Mouse (Mus musculus) adrenal gland, adult (tissue): Measurements from ENCODE around the gene Ccdc13.

Source experiments
- DNase-seq, 2 experiments: peaks; one replicate each; pipeline ENCODE4 v3.0.0; 2022 to 2023; ENCODE audit warnings: low spot score in 1 of 2; ENCODE audit not compliant: inconsistent age in 2 of 2

The Ccdc13 gene

DNA sequence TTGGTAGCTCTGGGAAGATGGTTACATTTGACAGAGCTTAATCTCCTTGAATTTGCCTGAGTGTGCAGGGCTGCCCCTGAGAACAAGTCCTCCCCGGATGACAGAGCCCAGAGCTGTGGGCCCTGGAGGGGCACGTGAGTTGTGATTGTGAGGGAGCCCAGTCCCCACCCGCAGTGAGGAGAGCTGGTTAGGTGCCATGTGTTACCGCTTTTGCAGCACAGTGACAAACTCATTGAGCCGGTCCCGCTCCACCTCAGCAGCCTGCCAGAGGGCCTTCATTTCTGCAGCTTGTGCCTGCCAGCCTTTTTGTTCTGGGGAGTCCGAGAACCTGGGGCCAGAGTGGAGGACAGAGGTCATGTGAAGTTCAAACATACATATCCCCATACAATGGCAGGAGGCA is 31.3 kb downstream of the Ccdc13 start:
- no peak for DNase-seq

DNA sequence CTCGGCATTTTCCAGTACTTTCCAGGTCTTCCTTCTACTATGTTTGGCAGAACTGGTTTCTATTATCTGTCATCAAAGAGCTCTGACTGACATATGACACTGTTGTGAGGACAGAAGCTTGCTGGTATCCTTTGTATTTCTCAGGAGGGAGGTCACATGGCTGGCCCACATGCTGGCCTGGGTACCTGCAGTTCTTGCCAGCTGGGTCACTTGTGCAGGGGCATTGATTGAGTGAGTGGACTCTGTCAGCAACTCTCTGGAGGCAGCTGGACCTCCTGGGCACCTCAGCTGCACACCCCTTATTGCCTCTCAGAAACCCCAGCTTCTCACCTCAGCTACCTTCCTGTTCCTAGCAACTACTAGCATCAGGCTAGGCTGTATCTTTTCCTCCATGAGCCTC is 31.7 kb downstream of the Ccdc13 start:
- no peak for DNase-seq

DNA sequence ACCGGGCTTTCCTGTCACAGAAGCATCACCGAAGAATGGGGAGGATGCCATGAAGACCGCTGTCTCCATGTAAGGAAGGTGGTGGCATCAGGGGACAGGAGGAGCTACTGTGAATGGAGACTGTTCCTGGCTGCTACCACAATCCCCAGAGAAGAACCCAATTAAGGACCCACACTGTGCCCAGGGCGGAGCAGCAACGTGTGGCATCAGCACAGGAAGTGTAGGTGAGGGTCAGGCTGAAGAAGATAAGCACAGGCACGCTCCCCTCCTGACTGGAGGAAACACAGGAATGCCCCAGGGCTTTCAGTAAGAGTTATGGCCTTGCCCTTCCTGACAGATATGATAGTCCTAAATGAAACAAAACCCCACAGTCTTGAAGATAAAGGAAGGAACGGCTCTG is 36.5 kb downstream of the Ccdc13 start:
- DNase-seq, result no peak

- DNase-seq, result no peak
Observed at GRCm38 (mm10) chr9:121798887-121799520, 40.3 kb downstream of the Ccdc13 start.

DNA sequence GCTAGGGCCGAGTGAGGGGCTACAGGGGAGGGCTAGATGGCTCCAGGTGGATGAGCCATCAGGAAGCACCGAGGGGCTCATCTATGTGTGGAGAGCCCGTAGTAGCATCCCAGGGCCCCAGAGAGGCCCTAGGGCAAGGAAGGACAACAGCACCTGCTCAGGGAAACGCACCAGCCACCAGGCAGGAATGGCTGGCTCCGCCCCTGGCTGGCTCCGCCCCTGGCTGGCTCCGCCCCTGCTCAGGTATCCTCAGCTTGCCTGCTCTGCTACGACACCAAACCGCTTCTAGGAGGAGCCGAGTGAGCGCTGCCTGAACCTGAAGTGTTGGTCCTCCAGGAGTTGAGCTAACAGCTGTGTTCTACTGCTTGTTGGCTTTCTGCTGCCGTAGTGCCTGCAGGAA is 41.5 kb downstream of the Ccdc13 start:
- DNase-seq, result no peak

GRCm38 (mm10) chr9:121794972-121795539 is 44.2 kb downstream of the Ccdc13 start:
- DNase-seq, result no peak

DNA sequence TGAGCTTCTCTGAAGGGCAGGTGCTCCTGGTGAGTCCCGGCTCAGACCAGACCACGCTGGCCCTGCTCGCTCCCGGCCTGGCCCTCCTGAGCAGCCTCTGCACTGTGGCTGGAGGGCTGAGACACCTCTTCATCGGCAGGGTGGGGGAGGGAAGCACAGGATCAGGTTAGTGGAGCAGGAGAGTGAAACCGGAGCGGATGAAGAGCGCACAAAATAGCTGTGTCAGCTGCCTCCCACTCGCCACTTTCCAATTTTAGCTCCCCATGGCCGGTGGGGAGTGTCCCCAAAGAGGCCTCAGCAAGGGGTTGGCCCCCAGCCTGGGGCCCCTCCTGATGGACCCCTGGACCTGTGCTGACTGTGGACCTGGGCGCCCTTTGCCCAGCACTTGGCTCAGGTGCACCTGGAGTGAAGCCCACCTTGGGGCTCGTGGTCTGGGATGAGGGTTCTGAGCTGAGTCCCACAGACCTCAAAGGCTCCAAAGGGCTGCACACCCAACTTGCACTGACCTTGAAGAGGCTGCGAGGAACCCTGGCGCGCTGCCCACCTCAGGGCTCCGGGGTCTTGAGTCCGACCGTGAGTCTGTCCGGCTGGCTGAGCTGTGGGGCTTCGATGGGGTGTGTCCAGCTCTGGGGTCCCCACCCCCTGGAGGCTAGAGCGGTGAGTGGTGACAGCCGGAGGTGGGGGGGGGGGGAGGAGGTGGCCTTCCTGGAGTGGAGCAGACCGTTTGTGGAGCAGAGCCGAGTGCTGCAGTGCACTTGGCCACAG is 47.3 kb downstream of the Ccdc13 start, which contains the start of gene Hhatl:
Gene Hhatl (minus strand): TSS at position 751 of the 765 bp plus-strand sequence.
- DNase-seq, result no peak

DNA sequence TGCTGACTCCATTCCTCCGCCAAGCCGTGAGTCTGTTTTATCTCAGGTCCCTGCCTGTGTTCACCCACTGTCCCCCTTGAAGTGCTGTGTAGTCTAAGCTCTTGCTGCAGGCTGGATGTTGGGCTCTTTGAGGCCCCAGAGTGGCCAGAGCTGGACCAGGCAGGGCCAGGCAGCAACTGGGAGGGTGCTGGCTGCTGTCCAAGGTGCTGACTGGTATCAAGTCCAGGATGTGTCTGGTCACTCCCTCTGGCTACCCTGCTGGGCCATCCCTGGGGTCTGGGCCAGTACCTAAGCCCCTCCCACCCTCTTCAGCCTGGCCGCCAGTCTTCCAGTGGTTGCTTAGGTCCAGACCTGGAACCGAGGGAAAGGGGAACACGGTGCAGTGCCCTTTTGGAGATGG is 48.1 kb downstream of the Ccdc13 start:
- peak; percentile 58 to 80 for DNase-seq

DNA sequence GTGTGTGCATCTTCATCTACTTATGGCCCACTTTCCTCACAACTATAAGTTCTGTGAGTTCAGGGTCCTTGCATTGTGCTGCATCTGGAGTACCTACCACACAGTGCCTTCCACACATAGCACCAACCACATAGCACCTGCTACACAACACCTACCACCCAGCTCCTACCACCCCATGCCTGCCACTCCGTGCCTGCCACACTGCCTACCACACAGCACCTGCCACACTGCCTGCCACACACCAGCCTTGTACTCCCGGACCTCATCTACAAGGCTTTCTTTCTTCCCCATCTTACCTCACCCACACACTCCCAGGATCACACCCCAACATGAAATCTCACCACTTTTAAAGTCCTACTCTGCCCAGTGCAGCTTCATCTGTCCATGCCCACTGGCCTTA is 52.9 kb downstream of the Ccdc13 start:
- no peak for DNase-seq

- DNase-seq, result no peak
Observed at GRCm38 (mm10) chr9:121785261-121785660, 54.0 kb downstream of the Ccdc13 start.

DNA sequence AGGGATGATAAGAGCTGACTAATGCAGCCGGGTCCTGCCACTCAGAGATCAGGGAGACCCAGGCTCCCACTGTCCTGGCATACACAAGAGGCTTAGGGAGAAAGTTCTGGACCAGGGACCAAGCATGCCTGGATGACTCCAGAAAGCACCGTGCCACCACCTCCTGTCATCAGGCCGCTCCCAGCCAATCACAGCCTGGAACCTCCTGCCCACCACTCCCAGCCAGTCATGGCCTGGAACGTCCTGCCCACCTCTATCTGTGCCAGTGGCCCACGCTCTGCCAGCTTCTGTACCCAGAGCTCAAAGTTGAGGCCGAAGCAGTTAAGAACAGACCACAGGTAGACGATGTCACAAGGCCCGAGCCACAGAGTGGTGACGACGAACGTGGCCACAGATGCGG is 54.5 kb downstream of the Ccdc13 start:
- DNase-seq, result no peak

- DNase-seq, result peak in 1 of 2 experiments; percentile 23
Observed at GRCm38 (mm10) chr9:121778066-121778624, 61.1 kb downstream of the Ccdc13 start.

GRCm38 (mm10) chr9:121777484-121778065 is 61.7 kb downstream of the Ccdc13 start, which contains the start of gene Klhl40:
Gene Klhl40, plus strand, starts transcription at chr9:121777607.
- peak; percentile 18 to 64 for DNase-seq

DNA sequence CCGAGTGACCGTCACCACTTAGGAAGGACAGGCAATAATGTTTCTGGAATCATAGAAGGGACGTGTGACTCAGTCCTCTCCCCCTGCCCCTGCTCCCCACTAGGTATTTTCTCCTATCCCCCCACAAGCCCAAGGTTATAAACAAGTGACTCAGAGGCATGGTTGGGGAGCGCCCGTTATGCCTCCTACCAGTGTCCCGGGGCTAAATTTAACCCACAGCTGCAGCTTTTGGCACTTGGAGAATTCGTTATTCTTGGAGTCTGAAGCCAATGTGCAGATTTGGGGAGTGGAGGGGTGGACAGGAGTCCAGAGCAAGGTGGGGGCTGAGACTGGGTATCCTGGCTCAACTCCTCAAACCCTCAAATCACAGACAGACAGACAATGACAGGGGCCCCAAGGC is 62.8 kb downstream of the Ccdc13 start:
- peak; percentile 37 to 73 for DNase-seq

GRCm38 (mm10) chr9:121775951-121776350 is 63.3 kb downstream of the Ccdc13 start:
- no peak for DNase-seq

GRCm38 (mm10) chr9:121772412-121772811 is 66.8 kb downstream of the Ccdc13 start:
- no peak for DNase-seq

DNA sequence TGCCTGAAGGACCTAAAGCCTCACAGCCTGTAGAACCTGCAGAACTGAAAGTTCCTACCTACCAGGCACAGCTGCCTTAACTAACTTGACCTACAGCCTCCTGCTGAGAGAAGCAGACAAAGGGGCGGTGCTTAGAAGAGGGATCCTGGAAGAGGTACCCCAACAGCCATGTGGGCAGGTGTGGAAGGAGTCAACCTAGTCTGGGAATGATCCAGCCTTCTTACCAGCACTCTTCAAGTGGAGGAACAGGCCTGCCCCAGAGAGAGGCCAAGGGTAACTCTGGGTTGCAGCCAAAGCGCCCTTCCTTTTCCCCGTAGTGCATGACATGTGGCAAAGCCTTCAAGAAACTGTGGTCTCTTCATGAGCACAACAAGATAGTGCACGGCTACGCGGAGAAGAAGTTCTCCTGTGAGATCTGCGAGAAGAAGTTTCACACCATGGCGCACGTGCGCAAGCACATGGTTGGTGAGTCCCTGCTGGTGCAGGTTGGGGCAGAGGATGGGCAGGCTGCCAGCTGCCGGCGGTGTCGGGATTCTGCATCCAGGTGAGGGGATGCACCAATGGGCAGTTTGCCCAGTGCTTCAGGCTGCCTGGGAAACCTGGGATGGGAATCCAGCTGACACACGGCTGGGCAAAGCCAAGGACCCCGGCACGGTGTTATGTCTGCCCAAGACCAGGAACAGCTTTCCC is 74.0 kb downstream of the Ccdc13 start:
- DNase-seq, result no peak

DNA sequence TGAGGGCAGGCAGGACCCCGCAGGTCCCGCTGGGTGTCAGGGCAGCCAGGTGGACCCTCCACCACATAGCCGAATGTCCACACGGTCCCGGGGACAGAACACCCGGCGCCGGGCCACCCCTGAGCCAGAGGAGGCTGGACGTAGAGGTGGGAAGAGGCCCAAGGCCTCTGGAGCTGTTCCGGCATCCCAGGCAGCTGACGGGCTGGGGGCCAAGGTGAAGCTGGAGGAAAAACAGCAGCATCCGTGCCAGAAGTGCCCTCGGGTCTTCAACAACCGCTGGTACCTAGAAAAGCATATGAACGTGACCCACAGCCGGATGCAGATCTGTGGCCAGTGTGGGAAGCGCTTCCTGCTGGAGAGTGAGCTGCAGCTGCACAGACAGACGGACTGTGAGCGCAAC is 75.5 kb downstream of the Ccdc13 start:
- DNase-seq, result peak; percentile 23 to 67

DNA sequence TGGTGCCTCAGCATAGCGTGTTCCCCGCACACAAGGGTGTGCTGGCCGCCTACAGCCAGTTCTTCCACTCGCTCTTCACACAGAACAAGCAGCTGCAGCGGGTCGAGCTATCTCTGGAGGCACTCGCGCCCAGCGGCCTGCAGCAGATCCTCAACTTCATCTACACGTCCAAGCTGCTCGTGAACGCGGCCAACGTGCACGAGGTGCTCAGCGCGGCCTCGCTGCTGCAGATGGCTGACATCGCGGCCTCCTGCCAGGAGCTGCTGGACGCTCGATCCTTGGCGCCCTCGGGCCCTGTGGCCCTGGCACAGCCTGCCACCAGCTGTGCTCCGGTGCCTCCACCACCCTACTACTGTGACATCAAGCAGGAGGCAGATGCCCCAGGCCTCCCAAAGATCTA is 76.5 kb downstream of the Ccdc13 start:
- no peak for DNase-seq

- DNase-seq, result no peak
Observed at GRCm38 (mm10) chr9:121762248-121762647, 77.0 kb downstream of the Ccdc13 start.

GRCm38 (mm10) chr9:121761787-121762186 is 77.5 kb downstream of the Ccdc13 start:
- DNase-seq, result peak; percentile 17 to 32
